Mouse (Mus musculus) adrenal gland (tissue): ENCODE measurements around the gene Mpped1.

Experiments used
- intact Hi-C: fragments of 180-260 bp; cut with DNase I; formaldehyde crosslinking; loops from one replicate; pipeline ENCODE4 v1.15.1; 2025
- long read RNA-seq, 2 experiments: library from polyadenylated mRNA; unstranded; transcript quantifications; one replicate each; pipeline ENCODE4 v2.0.0; 2020; ENCODE audit warnings: borderline replicate concordance in 1 of 2; ENCODE audit not compliant: insufficient replicate concordance in 1 of 2

Gene Mpped1
- long read RNA-seq, experiment 1 = 0 reads
- long read RNA-seq, experiment 2 = 0 reads

GRCm38 (mm10) chr15:83779387-83779786 is at the start of gene Mpped1:
Gene Mpped1, plus strand, starts transcription at chr15:83779467.
- intact Hi-C loops = no loop called here

GRCm38 (mm10) chr15:83740676-83741422 is 38.4 kb upstream of the Mpped1 start:
- intact Hi-C loops = no loop called here

GRCm38 (mm10) chr15:83742018-83742417 is 37.2 kb upstream of the Mpped1 start:
- intact Hi-C loops = no loop called here

- intact Hi-C loops = no loop called here
Measured at GRCm38 (mm10) chr15:83746311-83746710, 33.0 kb upstream of the Mpped1 start.

GRCm38 (mm10) chr15:83748986-83749385 is 30.3 kb upstream of the Mpped1 start:
- intact Hi-C loops = no loop called here

- intact Hi-C loops = no loop called here
Measured at GRCm38 (mm10) chr15:83749436-83749835, 29.8 kb upstream of the Mpped1 start.

- intact Hi-C loops = loop anchor here (2.0 kb wide), 1 partner anchor 92 kb away; no protein-coding TSS in a partner anchor
Measured at GRCm38 (mm10) chr15:83756742-83757141, 22.5 kb upstream of the Mpped1 start.

GRCm38 (mm10) chr15:83758958-83759357 is 20.3 kb upstream of the Mpped1 start:
- intact Hi-C loops = loop anchor here (2.0 kb wide), 1 partner anchor 124 kb away; no protein-coding TSS in a partner anchor

- intact Hi-C loops = loop anchor here (5.0 kb wide), 1 partner anchor 292 kb away; no protein-coding TSS in a partner anchor
Measured at GRCm38 (mm10) chr15:83760683-83761082, 18.6 kb upstream of the Mpped1 start.

GRCm38 (mm10) chr15:83761512-83761911 is 17.8 kb upstream of the Mpped1 start:
- intact Hi-C loops = loop anchor here (5.0 kb wide), 1 partner anchor 291 kb away; no protein-coding TSS in a partner anchor

GRCm38 (mm10) chr15:83765388-83766029 is 13.8 kb upstream of the Mpped1 start:
- intact Hi-C loops = no loop called here

- intact Hi-C loops = no loop called here
Measured at GRCm38 (mm10) chr15:83771346-83772053, 7.8 kb upstream of the Mpped1 start.

GRCm38 (mm10) chr15:83772460-83772859 is 6.8 kb upstream of the Mpped1 start:
- intact Hi-C loops = no loop called here

- intact Hi-C loops = no loop called here
Measured at GRCm38 (mm10) chr15:83772953-83773352, 6.3 kb upstream of the Mpped1 start.

- intact Hi-C loops = no loop called here
Measured at GRCm38 (mm10) chr15:83774922-83775321, 4.3 kb upstream of the Mpped1 start.

- intact Hi-C loops = no loop called here
Measured at GRCm38 (mm10) chr15:83776265-83777000, 2.8 kb upstream of the Mpped1 start.

GRCm38 (mm10) chr15:83777476-83777875 is 1.8 kb upstream of the Mpped1 start:
- intact Hi-C loops = no loop called here

- intact Hi-C loops = no loop called here
Measured at GRCm38 (mm10) chr15:83779855-83780740, 831 bp downstream of the Mpped1 start.

- intact Hi-C loops = no loop called here
Measured at GRCm38 (mm10) chr15:83781304-83781703, 2.0 kb downstream of the Mpped1 start.

- intact Hi-C loops = no loop called here
Measured at GRCm38 (mm10) chr15:83782284-83782683, 3.0 kb downstream of the Mpped1 start.
